Mouse (Mus musculus) liver, embryonic 14.5 days (tissue): ENCODE results near the gene Sbno2. TPM values are rescaled to one million over a fixed set of nuclear protein-coding genes. Genes with fewer than 3 reads are reported as not detected.

ENCODE experiments used
- ATAC-seq: fragments of 200-750 bp; cut with Nextera tagmentation; 2 replicates; pipeline ENCODE4 v1.8.0; 2017; ENCODE audit warnings: moderate number of reproducible peaks, mild to moderate bottlenecking, moderate library complexity; ENCODE audit not compliant: insufficient read depth
- DNase-seq, 3 experiments: peaks; one replicate each; pipeline ENCODE4 v3.0.0-alpha.2; 2012 to 2013; ENCODE audit warnings: low read depth in 3 of 3, low spot score in 3 of 3
- H3K27ac ChIP-seq: fragments of 300-500 bp; sonication (generic); 2 replicates; pipeline ENCODE4 v1.5.1; 2014; ENCODE audit warnings: moderate library complexity, mild to moderate bottlenecking, control low read depth, inconsistent platforms
- H3K27me3 ChIP-seq: fragments of 300-500 bp; sonication (generic); 2 replicates; pipeline ENCODE4 v1.6.1; 2014; ENCODE audit warnings: mild to moderate bottlenecking, low read length, moderate library complexity; ENCODE audit not compliant: control insufficient read depth, insufficient read depth
- H3K36me3 ChIP-seq: fragments of 300-500 bp; sonication (generic); replicated peaks from 2 replicates; pipeline ENCODE4 v1.6.1; 2014; ENCODE audit warnings: low read depth; ENCODE audit not compliant: control insufficient read depth, insufficient read depth
- H3K4me1 ChIP-seq, 2 experiments: fragments of 200-500 bp in 1 of 2; fragments of 300-500 bp in 1 of 2; sonication (generic) in 1 of 2; replicated peaks; 2 replicates each; pipeline ENCODE4 v1.6.1; 2012 to 2014; ENCODE audit warnings: antibody characterized with exemption in 1 of 2, inconsistent platforms in 1 of 2, low read length in 1 of 2; ENCODE audit not compliant: control insufficient read depth in 2 of 2, insufficient read depth in 2 of 2
- H3K4me2 ChIP-seq: fragments of 300-500 bp; sonication (generic); 2 replicates; pipeline ENCODE4 v1.6.1; 2014; ENCODE audit warnings: low read depth, mild to moderate bottlenecking, control low read depth, moderate library complexity
- H3K4me3 ChIP-seq, 2 experiments: fragments of 200-500 bp in 1 of 2; fragments of 300-500 bp in 1 of 2; sonication (generic) in 1 of 2; 2 replicates each; pipeline ENCODE4 v1.5.1; 2012 to 2014; ENCODE audit warnings: low read depth in 2 of 2, low read length in 2 of 2, mild to moderate bottlenecking in 2 of 2, control low read depth in 1 of 2, inconsistent platforms in 1 of 2, moderate library complexity in 1 of 2; ENCODE audit not compliant: insufficient read depth in 1 of 2
- H3K9ac ChIP-seq: fragments of 300-500 bp; sonication (generic); replicated peaks from 2 replicates; pipeline ENCODE4 v1.6.1; 2014; ENCODE audit warnings: mild to moderate bottlenecking, control low read depth, moderate library complexity
- H3K9me3 ChIP-seq: fragments of 300-500 bp; sonication (generic); 2 replicates; pipeline ENCODE4 v1.6.1; 2016; ENCODE audit warnings: low read length, mixed read lengths; ENCODE audit not compliant: control insufficient read depth
- CTCF ChIP-seq: IDR thresholded peaks from 2 replicates; pipeline ENCODE4 v1.5.1; 2016; ENCODE audit warnings: antibody characterized with exemption, low read depth, control low read depth
- EP300 ChIP-seq: IDR thresholded peaks from 2 replicates; pipeline ENCODE4 v1.6.1; 2016; ENCODE audit warnings: antibody characterized with exemption, low read depth
- WGBS: fragments of 180-500 bp; shearing (Covaris S2); extraction: QIAGEN DNeasy Blood & Tissue Kit; methylation state at CpG from one replicate; pipeline ENCODE4 v1.1.7; 2014; ENCODE audit not compliant: insufficient replicate concordance; 5-methylcytosine and 5-hydroxymethylcytosine counted together
- polyA plus RNA-seq, 2 experiments: library from polyadenylated mRNA; depleted of rRNA in 1 of 2; stranded (reverse) in 1 of 2; unstranded in 1 of 2; fragments of >200 nt; fragmentation: Nextera tagmentation in 1 of 2; extraction: Ambion mirVana in 1 of 2; gene quantifications; 2 replicates each; pipeline versions ENCODE4 v1.2.1 to v1.2.3; 2012 to 2014

Sbno2 gene
- polyA plus RNA-seq, 2 experiments = 6.6 to 10.0 TPM

- H3K4me2 ChIP-seq = peak within 1 kb of the TSS; percentile 81
- peak; percentile 51 to 70 (median 59) for DNase-seq
Measured at GRCm38 (mm10) chr10:80016511-80016910, 88.9 kb downstream of the Sbno2 start, which contains the start of gene Arhgap45. Arhgap45 (plus strand) TSS chr10:80016653.

GRCm38 (mm10) chr10:80015583-80015982 is 89.8 kb downstream of the Sbno2 start:
- Histone ChIP-seq H3K9me3 (peaks cover 7% of the 10 kb centered on the region), H3K36me3 (peaks cover 32% of the 10 kb centered on the region), H3K4me3 (no peak overlapping the region), H3K9ac (no peak overlapping the region), H3K27me3 (no peaks in the 10 kb centered on the region), H3K27ac (no peak overlapping the region), H3K4me2 (no peak overlapping the region), H3K4me1 (peaks cover 18 to 20% of the 10 kb centered on the region in 2 experiments)
- ATAC-seq = no peak
- TF ChIP-seq CTCF = no peak
- TF ChIP-seq EP300 = no peak
- DNase-seq = no peak
- 86% methylated on average over 10 of the region's 10 CpGs for WGBS

More at GRCm38 (mm10) chr10:80016511-80016910, 88.9 kb downstream of the Sbno2 start, which contains the start of gene Arhgap45:
- H3K4me3 ChIP-seq = peak within 1 kb of the TSS; percentile 51 to 61
- H3K27me3 ChIP-seq = no peaks in the 10 kb centered on the region
- WGBS = 12% methylated on average over 11 of the region's 11 CpGs
- peaks cover 23% of the 10 kb centered on the region for H3K36me3 ChIP-seq
- H3K9ac ChIP-seq = peak within 1 kb of the TSS; percentile 77
- peak; percentile 73 for ATAC-seq
- no peak; the same call in 1 of the 2 replicates for TF ChIP-seq CTCF
- TF ChIP-seq EP300 = no peak
- H3K4me1 ChIP-seq = peaks cover 18 to 20% of the 10 kb centered on the region in 2 experiments
- H3K9me3 ChIP-seq = no peaks in the 10 kb centered on the region
- H3K27ac ChIP-seq = peak within 1 kb of the TSS; percentile 68

GRCm38 (mm10) chr10:80014484-80015290 is 90.7 kb downstream of the Sbno2 start:
- Histone ChIP-seq H3K4me2 (no peak overlapping the region), H3K27me3 (no peaks in the 10 kb centered on the region), H3K36me3 (peaks cover 41% of the 10 kb centered on the region), H3K9ac (no peak overlapping the region), H3K9me3 (peaks cover 15% of the 10 kb centered on the region), H3K27ac (no peak overlapping the region), H3K4me1 (peaks cover 18 to 19% of the 10 kb centered on the region in 2 experiments), H3K4me3 (no peak overlapping the region)
- ATAC-seq (no peak), DNase-seq (no peak)
- WGBS = 69% methylated on average over 28 of the region's 28 CpGs
- TF ChIP-seq CTCF (peak; percentile 61), EP300 (no peak)

- Histone ChIP-seq H3K27ac (no peak overlapping the region), H3K9me3 (peaks cover 15% of the 10 kb centered on the region), H3K36me3 (peaks cover 52% of the 10 kb centered on the region), H3K4me3 (no peak overlapping the region), H3K27me3 (no peaks in the 10 kb centered on the region), H3K9ac (no peak overlapping the region), H3K4me2 (no peak overlapping the region), H3K4me1 (peaks cover 8 to 11% of the 10 kb centered on the region in 2 experiments)
- TF ChIP-seq EP300 (no peak), CTCF (no peak)
- no peak for ATAC-seq
- 77% methylated on average over 25 of the region's 25 CpGs for WGBS
- DNase-seq = no peak
Measured at GRCm38 (mm10) chr10:80013609-80014008, 91.8 kb downstream of the Sbno2 start.

- no peak overlapping the region for H3K4me2 ChIP-seq
- peaks cover 15% of the 10 kb centered on the region for H3K9me3 ChIP-seq
- TF ChIP-seq EP300 (no peak), CTCF (no peak)
- no peak overlapping the region for H3K4me3 ChIP-seq
- H3K36me3 ChIP-seq = peaks cover 67% of the 10 kb centered on the region
- no peak overlapping the region for H3K27ac ChIP-seq
- H3K9ac ChIP-seq = no peak overlapping the region
- ATAC-seq = no peak
- no peaks in the 10 kb centered on the region for H3K27me3 ChIP-seq
- no peak for DNase-seq
- H3K4me1 ChIP-seq = peaks cover under 1 to 5% of the 10 kb centered on the region in 2 experiments; a peak in 2 of 4 replicates
- 86% methylated on average over 6 of the region's 6 CpGs for WGBS
Measured at GRCm38 (mm10) chr10:80011740-80012139, 93.6 kb downstream of the Sbno2 start.

Other genes starting within 250 kb of the Sbno2 start
Only the 30 nearest of the 34 such genes appear.
- gene Elane, start 219.3 kb downstream of the Sbno2 start, polyA plus RNA-seq (2012; rRNA removed) = 52.2 and 61.9 TPM in 2 replicates
- gene Elane, start 219.3 kb downstream of the Sbno2 start, polyA plus RNA-seq (2014; fragmentation: Nextera tagmentation; extraction: Ambion mirVana) = 116 and 151 TPM in 2 replicates
- gene Cfd, start 214.7 kb downstream of the Sbno2 start, polyA plus RNA-seq (2012; rRNA removed) = 0.14 and 0.29 TPM in 2 replicates
- not detected in 2 replicates for gene Cfd, start 214.7 kb downstream of the Sbno2 start, polyA plus RNA-seq (2014; fragmentation: Nextera tagmentation; extraction: Ambion mirVana)
- 13.3 and 14.3 TPM in 2 replicates for gene Med16, start 196.6 kb downstream of the Sbno2 start, polyA plus RNA-seq (2012; rRNA removed)
- 10.0 and 12.0 TPM in 2 replicates for gene Med16, start 196.6 kb downstream of the Sbno2 start, polyA plus RNA-seq (2014; fragmentation: Nextera tagmentation; extraction: Ambion mirVana)
- not detected in 2 replicates for gene Gm26602, start 194.7 kb downstream of the Sbno2 start, polyA plus RNA-seq (2012; rRNA removed)
- gene Gm26602, start 194.7 kb downstream of the Sbno2 start, polyA plus RNA-seq (2014; fragmentation: Nextera tagmentation; extraction: Ambion mirVana) = not detected in 2 replicates
- 0.17 and 0.30 TPM in 2 replicates for gene Kiss1r, start 188.6 kb downstream of the Sbno2 start, polyA plus RNA-seq (2012; rRNA removed)
- gene Kiss1r, start 188.6 kb downstream of the Sbno2 start, polyA plus RNA-seq (2014; fragmentation: Nextera tagmentation; extraction: Ambion mirVana) = 0.11 TPM in 1 of 2 replicates, not detected in the other
- gene R3hdm4, start 184.4 kb downstream of the Sbno2 start, polyA plus RNA-seq (2012; rRNA removed) = 34.7 and 41.4 TPM in 2 replicates
- 38.5 and 46.0 TPM in 2 replicates for gene R3hdm4, start 184.4 kb downstream of the Sbno2 start, polyA plus RNA-seq (2014; fragmentation: Nextera tagmentation; extraction: Ambion mirVana)
- 5.5 and 6.4 TPM in 2 replicates for gene Arid3a, start 178.5 kb downstream of the Sbno2 start, polyA plus RNA-seq (2012; rRNA removed)
- gene Arid3a, start 178.5 kb downstream of the Sbno2 start, polyA plus RNA-seq (2014; fragmentation: Nextera tagmentation; extraction: Ambion mirVana) = 3.4 and 3.9 TPM in 2 replicates
- gene Wdr18, start 145.4 kb downstream of the Sbno2 start, polyA plus RNA-seq (2012; rRNA removed) = 22.3 and 24.7 TPM in 2 replicates
- gene Wdr18, start 145.4 kb downstream of the Sbno2 start, polyA plus RNA-seq (2014; fragmentation: Nextera tagmentation; extraction: Ambion mirVana) = 58.4 TPM in 2 replicates
- 0.01 and 0.03 TPM in 2 replicates for gene Grin3b, start 134.9 kb downstream of the Sbno2 start, polyA plus RNA-seq (2012; rRNA removed)
- gene Grin3b, start 134.9 kb downstream of the Sbno2 start, polyA plus RNA-seq (2014; fragmentation: Nextera tagmentation; extraction: Ambion mirVana) = 0.13 TPM in 1 of 2 replicates, not detected in the other
- gene Tmem259, start 121.2 kb downstream of the Sbno2 start, polyA plus RNA-seq (2012; rRNA removed) = 59.7 and 79.7 TPM in 2 replicates
- 5.9 and 8.6 TPM in 2 replicates for gene Tmem259, start 121.2 kb downstream of the Sbno2 start, polyA plus RNA-seq (2014; fragmentation: Nextera tagmentation; extraction: Ambion mirVana)
- gene Cnn2, start 117.0 kb downstream of the Sbno2 start, polyA plus RNA-seq (2012; rRNA removed) = 14.3 and 15.8 TPM in 2 replicates
- gene Cnn2, start 117.0 kb downstream of the Sbno2 start, polyA plus RNA-seq (2014; fragmentation: Nextera tagmentation; extraction: Ambion mirVana) = 33.8 and 39.7 TPM in 2 replicates
- gene Abca7, start 109.1 kb downstream of the Sbno2 start, polyA plus RNA-seq (2012; rRNA removed) = 11.2 and 12.7 TPM in 2 replicates
- 4.9 and 6.0 TPM in 2 replicates for gene Abca7, start 109.1 kb downstream of the Sbno2 start, polyA plus RNA-seq (2014; fragmentation: Nextera tagmentation; extraction: Ambion mirVana)
- 17.5 and 20.9 TPM in 2 replicates for gene Arhgap45, start 88.9 kb downstream of the Sbno2 start, polyA plus RNA-seq (2012; rRNA removed)
- 7.9 and 9.3 TPM in 2 replicates for gene Arhgap45, start 88.9 kb downstream of the Sbno2 start, polyA plus RNA-seq (2014; fragmentation: Nextera tagmentation; extraction: Ambion mirVana)
- 77.0 and 121 TPM in 2 replicates for gene Polr2e, start 65.8 kb downstream of the Sbno2 start, polyA plus RNA-seq (2012; rRNA removed)
- 88.0 and 90.2 TPM in 2 replicates for gene Polr2e, start 65.8 kb downstream of the Sbno2 start, polyA plus RNA-seq (2014; fragmentation: Nextera tagmentation; extraction: Ambion mirVana)
- 274 and 388 TPM in 2 replicates for gene Gpx4, start 58.4 kb downstream of the Sbno2 start, polyA plus RNA-seq (2012; rRNA removed)
- 705 and 724 TPM in 2 replicates for gene Gpx4, start 58.4 kb downstream of the Sbno2 start, polyA plus RNA-seq (2014; fragmentation: Nextera tagmentation; extraction: Ambion mirVana)
- 80.5 and 88.8 TPM in 2 replicates for gene Stk11, start 10.2 kb upstream of the Sbno2 start, polyA plus RNA-seq (2012; rRNA removed)
- gene Stk11, start 10.2 kb upstream of the Sbno2 start, polyA plus RNA-seq (2014; fragmentation: Nextera tagmentation; extraction: Ambion mirVana) = 17.4 and 18.9 TPM in 2 replicates
- gene Atp5d, start 33.1 kb upstream of the Sbno2 start, polyA plus RNA-seq (2012; rRNA removed) = 196 and 211 TPM in 2 replicates
- gene Atp5d, start 33.1 kb upstream of the Sbno2 start, polyA plus RNA-seq (2014; fragmentation: Nextera tagmentation; extraction: Ambion mirVana) = 249 and 270 TPM in 2 replicates
- 1.8 and 2.2 TPM in 2 replicates for gene Cbarp, start 35.3 kb upstream of the Sbno2 start, polyA plus RNA-seq (2012; rRNA removed)
- gene Cbarp, start 35.3 kb upstream of the Sbno2 start, polyA plus RNA-seq (2014; fragmentation: Nextera tagmentation; extraction: Ambion mirVana) = 0.42 and 1.1 TPM in 2 replicates
- 9.1 and 10.3 TPM in 2 replicates for gene Midn, start 42.7 kb upstream of the Sbno2 start, polyA plus RNA-seq (2012; rRNA removed)
- 5.1 and 5.7 TPM in 2 replicates for gene Midn, start 42.7 kb upstream of the Sbno2 start, polyA plus RNA-seq (2014; fragmentation: Nextera tagmentation; extraction: Ambion mirVana)
- gene Cirbp, start 60.4 kb upstream of the Sbno2 start, polyA plus RNA-seq (2012; rRNA removed) = 19.4 and 19.8 TPM in 2 replicates
- 10.1 and 10.7 TPM in 2 replicates for gene Cirbp, start 60.4 kb upstream of the Sbno2 start, polyA plus RNA-seq (2014; fragmentation: Nextera tagmentation; extraction: Ambion mirVana)
- 6.8 and 6.9 TPM in 2 replicates for gene 1600002K03Rik, start 67.4 kb upstream of the Sbno2 start, polyA plus RNA-seq (2012; rRNA removed)
- 10.6 and 13.2 TPM in 2 replicates for gene 1600002K03Rik, start 67.4 kb upstream of the Sbno2 start, polyA plus RNA-seq (2014; fragmentation: Nextera tagmentation; extraction: Ambion mirVana)
- gene Efna2, start 73.9 kb upstream of the Sbno2 start, polyA plus RNA-seq (2012; rRNA removed) = 0.40 and 0.47 TPM in 2 replicates
- gene Efna2, start 73.9 kb upstream of the Sbno2 start, polyA plus RNA-seq (2014; fragmentation: Nextera tagmentation; extraction: Ambion mirVana) = 0.51 and 0.52 TPM in 2 replicates
- gene Mum1, start 120.9 kb upstream of the Sbno2 start, polyA plus RNA-seq (2012; rRNA removed) = 12.9 and 18.8 TPM in 2 replicates
- 13.2 and 13.8 TPM in 2 replicates for gene Mum1, start 120.9 kb upstream of the Sbno2 start, polyA plus RNA-seq (2014; fragmentation: Nextera tagmentation; extraction: Ambion mirVana)
- gene Ndufs7, start 143.6 kb upstream of the Sbno2 start, polyA plus RNA-seq (2012; rRNA removed) = 189 and 256 TPM in 2 replicates
- 272 and 285 TPM in 2 replicates for gene Ndufs7, start 143.6 kb upstream of the Sbno2 start, polyA plus RNA-seq (2014; fragmentation: Nextera tagmentation; extraction: Ambion mirVana)
- gene Gamt, start 155.4 kb upstream of the Sbno2 start, polyA plus RNA-seq (2012; rRNA removed) = 36.5 and 41.4 TPM in 2 replicates
- gene Gamt, start 155.4 kb upstream of the Sbno2 start, polyA plus RNA-seq (2014; fragmentation: Nextera tagmentation; extraction: Ambion mirVana) = 64.9 and 67.9 TPM in 2 replicates
- gene Dazap1, start 155.9 kb upstream of the Sbno2 start, polyA plus RNA-seq (2012; rRNA removed) = 54.8 and 75.9 TPM in 2 replicates
- 20.4 and 22.7 TPM in 2 replicates for gene Dazap1, start 155.9 kb upstream of the Sbno2 start, polyA plus RNA-seq (2014; fragmentation: Nextera tagmentation; extraction: Ambion mirVana)
- 2,043 and 2,097 TPM in 2 replicates for gene Rps15, start 186.9 kb upstream of the Sbno2 start, polyA plus RNA-seq (2012; rRNA removed)
- 805 and 809 TPM in 2 replicates for gene Rps15, start 186.9 kb upstream of the Sbno2 start, polyA plus RNA-seq (2014; fragmentation: Nextera tagmentation; extraction: Ambion mirVana)
- 0.04 and 0.16 TPM in 2 replicates for gene Apc2, start 190.4 kb upstream of the Sbno2 start, polyA plus RNA-seq (2012; rRNA removed)
- 0.04 TPM in 1 of 2 replicates, not detected in the other for gene Apc2, start 190.4 kb upstream of the Sbno2 start, polyA plus RNA-seq (2014; fragmentation: Nextera tagmentation; extraction: Ambion mirVana)
- 24.3 and 24.7 TPM in 2 replicates for gene 2310011J03Rik, start 215.0 kb upstream of the Sbno2 start, polyA plus RNA-seq (2012; rRNA removed)
- 29.4 and 29.5 TPM in 2 replicates for gene 2310011J03Rik, start 215.0 kb upstream of the Sbno2 start, polyA plus RNA-seq (2014; fragmentation: Nextera tagmentation; extraction: Ambion mirVana)
- gene Pcsk4, start 223.9 kb upstream of the Sbno2 start, polyA plus RNA-seq (2012; rRNA removed) = 6.6 and 7.2 TPM in 2 replicates
- 3.1 and 3.2 TPM in 2 replicates for gene Pcsk4, start 223.9 kb upstream of the Sbno2 start, polyA plus RNA-seq (2014; fragmentation: Nextera tagmentation; extraction: Ambion mirVana)